Mouse (Mus musculus): ENCODE measurements around the gene Rims3.

The Rims3 gene

DNA sequence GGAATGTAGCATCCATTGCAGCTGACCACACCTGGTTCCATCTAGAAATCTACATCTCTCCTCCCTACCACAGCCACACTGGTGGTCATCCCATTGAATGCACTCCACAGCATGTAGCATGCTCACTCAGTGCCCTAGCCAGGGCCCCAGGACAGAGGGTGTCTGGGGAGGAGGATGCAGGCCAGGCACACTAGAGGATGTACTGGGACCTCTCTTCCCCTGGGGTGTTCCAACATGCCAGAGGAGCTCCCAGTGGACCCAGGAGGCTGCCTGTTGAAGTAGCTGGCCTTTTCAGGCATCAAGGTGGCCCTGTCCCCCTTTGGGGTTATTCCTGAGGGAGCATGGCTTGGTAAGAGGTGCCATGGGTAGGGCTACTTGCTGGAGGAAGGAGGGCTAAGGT, 37.3 kb downstream of the Rims3 start:
- DNase-seq (ENCODE audit: low spot score in 2 of 2), result no peak

GRCm38 (mm10) chr4:120892516-120892915, 37.9 kb downstream of the Rims3 start:
- DNase-seq (ENCODE audit: low spot score in 2 of 2), result no peak

GRCm38 (mm10) chr4:120893656-120894401, 39.2 kb downstream of the Rims3 start:
- no peak for DNase-seq (ENCODE audit: low spot score in 2 of 2)

DNA sequence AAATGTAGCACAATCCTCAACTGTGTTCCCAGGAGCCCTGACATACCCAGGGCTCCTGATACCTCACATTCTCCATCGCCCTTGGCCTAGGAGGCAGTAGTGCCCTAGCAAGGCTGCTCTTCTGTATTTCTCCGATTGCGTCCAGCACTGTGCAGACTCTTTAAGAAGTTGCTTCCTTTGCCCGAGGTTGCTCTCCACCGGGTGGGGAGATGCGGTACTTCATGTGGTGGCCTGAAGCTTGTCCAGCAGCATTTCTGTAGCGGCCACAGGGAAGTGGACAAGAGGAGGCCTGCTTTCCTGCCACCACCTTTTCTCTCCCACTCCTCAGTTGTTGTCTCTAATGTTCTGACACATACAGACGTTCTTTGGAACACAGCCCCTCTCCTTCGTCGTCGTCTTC, 40.0 kb downstream of the Rims3 start:
- no peak for DNase-seq (ENCODE audit: low spot score in 2 of 2)

DNA sequence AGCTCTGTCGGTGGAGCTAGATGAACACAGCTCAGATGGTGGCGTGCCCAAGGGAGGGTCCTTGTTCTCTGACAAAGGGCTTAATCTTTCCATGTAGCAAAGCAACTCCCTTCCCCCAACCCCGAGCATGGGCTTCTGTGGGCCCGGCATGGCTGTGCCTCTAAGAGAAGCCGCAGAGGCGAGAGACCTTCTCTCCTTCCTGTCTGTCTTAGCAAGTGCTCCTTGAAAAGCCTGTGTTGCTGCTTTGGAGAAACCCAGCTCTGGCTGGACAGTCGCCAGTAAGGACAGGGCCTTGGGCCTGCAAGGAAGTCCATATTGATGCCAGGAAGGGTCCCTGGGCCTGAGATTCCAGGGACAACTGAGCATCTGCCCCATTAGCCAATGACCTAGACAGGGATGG, 40.6 kb downstream of the Rims3 start:
- DNase-seq (ENCODE audit: low spot score in 2 of 2), result no peak

DNA sequence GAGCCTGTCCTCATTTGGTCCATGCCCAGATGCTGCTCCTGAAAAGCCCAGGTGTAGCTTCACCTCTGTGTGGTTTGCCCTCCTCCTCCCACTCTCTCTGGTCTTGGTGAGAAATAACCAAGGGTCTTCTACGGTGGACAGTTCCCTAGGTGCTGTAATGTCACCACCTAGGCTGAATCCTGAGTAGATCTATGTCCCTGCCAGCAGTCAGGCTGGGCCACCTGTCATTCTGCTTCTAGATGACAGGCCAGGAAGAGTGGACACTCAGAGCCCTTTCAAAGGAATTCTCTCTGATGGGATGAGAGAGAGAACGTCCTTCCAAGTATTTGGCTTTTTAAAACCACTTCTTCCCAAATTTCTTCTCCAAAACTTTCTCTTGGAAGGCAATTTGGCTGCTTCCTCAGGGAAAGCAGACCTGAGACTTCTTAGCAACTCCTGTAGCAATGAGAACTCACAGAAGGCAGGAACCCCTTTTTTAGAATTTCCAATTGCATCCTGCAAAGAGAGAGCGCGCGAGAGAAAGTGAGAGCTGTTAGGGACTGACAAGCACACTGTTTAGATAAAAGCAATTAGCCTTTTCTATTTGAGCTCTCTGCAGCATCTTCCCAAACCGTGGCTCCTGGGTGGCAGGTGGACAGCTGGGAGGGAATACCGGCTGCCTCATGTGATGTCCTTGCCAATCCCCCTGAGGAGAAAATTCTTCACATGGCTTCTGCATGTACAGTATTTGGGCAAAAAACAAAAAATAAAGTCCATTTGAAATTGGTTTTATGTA, 41.4 kb downstream of the Rims3 start:
- DNase-seq (ENCODE audit: low spot score in 2 of 2), result no peak

GRCm38 (mm10) chr4:120904533-120904932, 49.9 kb downstream of the Rims3 start:
- DNase-seq (ENCODE audit: low spot score in 2 of 2), result no peak

DNA sequence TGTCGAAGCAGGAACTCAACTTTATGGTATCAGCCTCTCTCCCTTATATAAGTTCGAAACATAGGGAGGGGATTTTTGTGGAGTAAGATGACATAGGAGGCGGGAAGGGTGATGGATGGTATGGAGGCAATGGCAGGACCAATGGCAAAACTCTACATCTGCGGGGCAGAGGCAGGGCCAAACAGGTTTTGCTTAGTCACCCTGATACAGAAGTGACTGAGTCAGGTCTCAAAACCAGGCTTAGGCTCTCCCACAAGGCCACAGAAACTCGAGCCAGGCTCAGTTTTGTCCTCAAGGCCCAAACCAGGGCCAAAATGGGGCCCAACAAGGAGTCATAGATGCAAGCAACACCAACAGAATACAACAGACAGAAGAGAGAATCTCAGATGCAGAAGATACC, 51.0 kb downstream of the Rims3 start:
- no peak for DNase-seq (ENCODE audit: low spot score in 2 of 2)

- DNase-seq (ENCODE audit: low spot score in 2 of 2), result peak in 1 of 2 experiments; percentile 27
These were observed 55.0 kb downstream of the Rims3 start for GRCm38 (mm10) chr4:120909558-120910150.

DNA sequence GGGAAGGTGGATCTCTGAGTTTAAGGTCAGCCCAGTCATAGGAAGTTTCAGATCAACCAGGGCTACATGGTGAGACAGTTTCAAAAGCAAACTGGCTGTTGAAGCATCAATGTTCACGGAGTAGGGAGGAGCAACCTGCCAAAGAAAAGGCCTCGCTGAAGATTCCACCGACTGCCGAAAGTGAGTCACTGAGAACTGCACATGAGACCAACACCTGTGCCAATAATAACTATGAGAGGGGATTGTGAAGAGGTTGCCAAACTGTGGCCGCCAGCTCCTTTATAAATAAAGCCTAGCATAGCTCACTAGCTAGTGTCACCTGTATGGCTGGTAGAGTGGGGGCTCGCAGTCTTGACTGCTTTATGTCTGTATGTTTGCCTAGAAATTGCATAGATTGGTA, 56.5 kb downstream of the Rims3 start:
- DNase-seq (ENCODE audit: low spot score in 2 of 2), result no peak

DNA sequence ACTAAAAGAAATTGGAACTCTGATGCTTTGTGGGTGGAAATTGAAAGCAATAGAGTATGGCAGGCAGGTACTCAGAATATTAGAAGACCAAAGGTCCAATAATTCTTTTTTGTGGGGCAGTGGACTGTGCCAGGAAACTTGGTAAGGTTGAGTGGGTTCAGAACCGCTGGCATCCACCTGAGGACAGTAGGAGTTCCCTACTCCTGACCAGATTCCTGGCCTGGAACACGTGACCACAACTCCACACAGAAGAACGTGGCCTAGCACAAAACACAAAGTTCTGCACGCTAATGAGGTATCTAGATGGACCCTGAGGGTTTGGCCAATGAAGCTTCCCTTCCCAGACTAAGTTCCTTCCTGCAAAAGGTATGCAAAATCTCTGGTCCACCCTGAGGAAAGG, 58.2 kb downstream of the Rims3 start:
- no peak for DNase-seq (ENCODE audit: low spot score in 2 of 2)

DNA sequence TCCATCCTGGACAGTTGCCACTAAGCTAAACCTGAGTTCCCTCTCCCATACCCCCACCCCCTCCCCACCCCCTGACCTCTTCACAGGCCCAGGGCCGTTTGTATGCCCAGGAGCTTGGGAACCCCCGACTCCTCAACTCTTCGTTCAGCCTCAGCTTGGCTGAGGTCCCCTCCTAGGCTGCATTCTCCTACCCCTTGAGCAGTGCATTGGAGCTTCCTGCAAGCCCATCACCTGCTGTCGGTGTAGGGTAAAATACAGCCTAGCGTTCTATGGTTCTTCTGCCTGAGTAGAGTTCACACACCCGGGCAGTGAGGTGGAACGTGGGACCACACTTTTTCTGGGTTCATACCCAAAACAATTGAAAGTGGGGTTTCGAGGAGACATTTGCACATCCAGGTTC, 58.8 kb downstream of the Rims3 start:
- no peak for DNase-seq (ENCODE audit: low spot score in 2 of 2)

GRCm38 (mm10) chr4:120913861-120914260, 59.2 kb downstream of the Rims3 start:
- DNase-seq (ENCODE audit: low spot score in 2 of 2), result no peak

GRCm38 (mm10) chr4:120914501-120914900, 59.9 kb downstream of the Rims3 start:
- no peak for DNase-seq (ENCODE audit: low spot score in 2 of 2)

GRCm38 (mm10) chr4:120921461-120921860, 66.8 kb downstream of the Rims3 start:
- no peak for DNase-seq (ENCODE audit: low spot score in 2 of 2)

DNA sequence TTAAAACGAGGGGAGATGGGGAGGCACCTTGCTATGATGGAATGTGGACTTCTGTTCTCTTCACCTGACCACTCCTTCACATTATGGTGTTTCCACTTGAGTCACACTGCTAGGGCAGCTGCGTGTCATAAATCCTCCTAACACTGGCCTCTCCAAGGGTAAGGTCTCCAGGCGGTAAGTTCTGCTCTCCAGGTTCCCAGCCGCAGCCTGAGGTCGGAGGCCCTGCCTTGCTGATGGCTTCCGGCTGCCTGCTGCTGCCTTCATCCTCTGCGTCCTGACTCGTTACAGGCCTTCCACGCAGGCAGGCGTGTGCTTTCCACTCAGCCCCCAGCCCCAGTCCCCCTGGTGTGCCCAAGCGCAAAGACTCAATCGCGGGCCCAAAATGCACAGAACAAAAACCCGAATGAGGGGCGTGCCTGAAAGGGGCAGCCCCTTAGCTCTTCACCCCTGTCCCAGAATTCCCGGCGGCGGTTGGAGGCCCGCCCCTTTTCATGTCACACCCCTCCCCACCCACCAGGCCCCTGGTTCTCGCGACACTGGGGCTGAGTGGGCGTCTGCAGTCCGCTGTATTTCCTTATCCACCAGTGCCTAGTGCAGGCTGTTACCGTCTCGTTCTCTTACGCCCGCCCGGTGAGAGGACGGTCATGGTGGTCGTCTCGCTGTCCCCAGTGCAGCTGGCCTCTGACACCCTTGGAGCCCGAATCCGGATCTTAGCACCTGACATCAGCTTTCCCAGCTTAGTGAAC, 70.1 kb downstream of the Rims3 start, which contains the start of gene Exo5:
Gene Exo5, minus strand, starts transcription at position 464 of the 746 bp plus-strand sequence.
- DNase-seq (ENCODE audit: low spot score in 2 of 2), result peak; percentile 84 to 90

GRCm38 (mm10) chr4:120925386-120925785, 70.8 kb downstream of the Rims3 start:
- peak in 1 of 2 experiments; percentile 21 for DNase-seq (ENCODE audit: low spot score in 2 of 2)

GRCm38 (mm10) chr4:120928686-120929085, 74.1 kb downstream of the Rims3 start:
- no peak for DNase-seq (ENCODE audit: low spot score in 2 of 2)

GRCm38 (mm10) chr4:120930736-120931135, 76.1 kb downstream of the Rims3 start:
- no peak for DNase-seq (ENCODE audit: low spot score in 2 of 2)

GRCm38 (mm10) chr4:120935006-120935405, 80.4 kb downstream of the Rims3 start:
- no peak for DNase-seq (ENCODE audit: low spot score in 2 of 2)
